In genomic region chr3:57651231-57651864, GRCm38 (mm10) we compare ENCODE assay signal across 8 mouse cellular contexts. TPM values are rescaled to one million over a fixed set of nuclear protein-coding genes. Genes with fewer than 3 reads are reported as not detected.
DNase-seq lines count a peak whose midpoint lies in the region; ATAC-seq and TF ChIP-seq lines count a peak whose summit lies in the region.

Gene Commd2, minus strand, starts transcription at chr3:57651715.

- H3K27me3 ChIP-seq in C2C12 (ENCODE audit: control insufficient read depth, insufficient read depth, insufficient read length), result peaks cover 4% of the 10 kb centered on the region
- no peaks in the 10 kb centered on the region for H3K27me3 ChIP-seq in erythroblast, embryonic 14.5 days (ENCODE audit: control insufficient read depth)
- H3K27me3 ChIP-seq in heart, embryonic 12.5 days (replicated peaks), result no peaks in the 10 kb centered on the region
- no peaks in the 10 kb centered on the region for H3K27me3 ChIP-seq in kidney, postnatal 0 days (ENCODE audit: insufficient read depth, low read length)
- no peaks in the 10 kb centered on the region for H3K27me3 ChIP-seq in liver, embryonic 11.5 days (replicated peaks; ENCODE audit: control insufficient read depth, insufficient read depth, low read length)
- no peaks in the 10 kb centered on the region for H3K27me3 ChIP-seq in stomach, embryonic 14.5 days (ENCODE audit: control insufficient read depth, insufficient read depth, low read length)

- peaks cover 26% of the 10 kb centered on the region for H3K36me3 ChIP-seq in C2C12 (ENCODE audit: control insufficient read depth, insufficient read depth)
- peaks cover 7% of the 10 kb centered on the region for H3K36me3 ChIP-seq in erythroblast, embryonic 14.5 days (ENCODE audit: control insufficient read depth)
- H3K36me3 ChIP-seq in heart, embryonic 12.5 days, result peaks cover 13% of the 10 kb centered on the region
- H3K36me3 ChIP-seq in kidney, postnatal 0 days (ENCODE audit: insufficient read depth, low read length), result peaks cover 3% of the 10 kb centered on the region; the same call in 1 of the 2 replicates
- H3K36me3 ChIP-seq in liver, embryonic 11.5 days (ENCODE audit: control insufficient read depth, insufficient read depth, low read length), result peaks cover 1% of the 10 kb centered on the region; the same call in 1 of the 2 replicates
- peaks cover 4% of the 10 kb centered on the region; the same call in 1 of the 2 replicates for H3K36me3 ChIP-seq in stomach, embryonic 14.5 days (ENCODE audit: control insufficient read depth, insufficient read depth, low read length)

- H3K79me2 ChIP-seq in C2C12 (ENCODE audit: control insufficient read depth, insufficient read depth), result peaks cover 28% of the 10 kb centered on the region

- peak; percentile 95 for DNase-seq in brain, embryonic 14.5 days (ENCODE audit: low read depth)
- peak; percentile 91 for DNase-seq in kidney, postnatal 0 days (ENCODE audit: low spot score)
- peak; percentile 93 for DNase-seq in liver, embryonic 11.5 days (ENCODE audit: low spot score)
- DNase-seq in naive thymus-derived CD4-positive, alpha-beta T cell, adult 2 months (ENCODE audit: low read depth), result peak; percentile 91

- H3K4me2 ChIP-seq in heart, embryonic 12.5 days, result peak within 1 kb of the TSS; percentile 87
- H3K4me2 ChIP-seq in kidney, postnatal 0 days (ENCODE audit: low read length), result peak within 1 kb of the TSS; percentile 75
- H3K4me2 ChIP-seq in liver, embryonic 11.5 days, result peak within 1 kb of the TSS; percentile 68
- peak within 1 kb of the TSS; percentile 57 for H3K4me2 ChIP-seq in stomach, embryonic 14.5 days (replicated peaks; ENCODE audit: low read depth, low read length)

- TF ChIP-seq CTCF in C2C12 (IDR thresholded peaks at IDR 0.05; ENCODE audit: control insufficient read depth, insufficient read depth, insufficient read length), result no peak
- TF ChIP-seq CTCF in brain, embryonic 14.5 days (IDR thresholded peaks at IDR 0.05; ENCODE audit: borderline replicate concordance, extremely low read depth, insufficient read depth, insufficient read length), result no peak
- TF ChIP-seq CTCF in kidney, postnatal 0 days (IDR thresholded peaks at IDR 0.05; ENCODE audit: low read depth), result no peak

- H3ac ChIP-seq in C2C12 (ENCODE audit: control insufficient read depth, insufficient read length, low read depth), result peak within 1 kb of the TSS; percentile 72

- under 1% methylated on average over 41 of the region's 42 CpGs for WGBS in heart, embryonic 12.5 days
- under 1% methylated on average over 42 of the region's 42 CpGs for WGBS in kidney, postnatal 0 days
- under 1% methylated on average over 42 of the region's 42 CpGs for WGBS in liver, embryonic 11.5 days
- under 1% methylated on average over 42 of the region's 42 CpGs for WGBS in stomach, embryonic 14.5 days

- no peaks in the 10 kb centered on the region for H3K9me3 ChIP-seq in erythroblast, embryonic 14.5 days (ENCODE audit: control insufficient read depth, low read length)
- H3K9me3 ChIP-seq in heart, embryonic 12.5 days (replicated peaks), result no peaks in the 10 kb centered on the region
- H3K9me3 ChIP-seq in kidney, postnatal 0 days (replicated peaks; ENCODE audit: low read length), result no peaks in the 10 kb centered on the region
- H3K9me3 ChIP-seq in liver, embryonic 11.5 days (ENCODE audit: control insufficient read depth, low read length), result no peaks in the 10 kb centered on the region
- H3K9me3 ChIP-seq in stomach, embryonic 14.5 days (ENCODE audit: control insufficient read depth, low read depth, low read length), result no peaks in the 10 kb centered on the region

- ATAC-seq in heart, embryonic 12.5 days (ENCODE audit: insufficient number of reproducible peaks, low FRiP score), result peak; percentile 94
- peak; percentile 96 for ATAC-seq in kidney, postnatal 0 days (replicated peaks; ENCODE audit: low FRiP score, low read depth)
- ATAC-seq in liver, embryonic 11.5 days (replicated peaks; ENCODE audit: low FRiP score), result peak; percentile 94
- peak; percentile 93 for ATAC-seq in stomach, embryonic 14.5 days (ENCODE audit: insufficient number of reproducible peaks, insufficient read depth, low FRiP score, low read depth)

- H3K4me1 ChIP-seq in erythroblast, embryonic 14.5 days (ENCODE audit: control insufficient read depth), result peaks cover 5% of the 10 kb centered on the region
- peaks cover 6% of the 10 kb centered on the region for H3K4me1 ChIP-seq in heart, embryonic 12.5 days (replicated peaks)
- no peaks in the 10 kb centered on the region for H3K4me1 ChIP-seq in kidney, postnatal 0 days (replicated peaks; ENCODE audit: insufficient read depth, low read length)
- H3K4me1 ChIP-seq in liver, embryonic 11.5 days (replicated peaks; ENCODE audit: control insufficient read depth, insufficient read depth, low read length), result no peaks in the 10 kb centered on the region
- H3K4me1 ChIP-seq in stomach, embryonic 14.5 days (ENCODE audit: control insufficient read depth, insufficient read depth, low read length), result no peaks in the 10 kb centered on the region

- peak within 1 kb of the TSS; percentile 83 for H3K9ac ChIP-seq in heart, embryonic 12.5 days
- H3K9ac ChIP-seq in kidney, postnatal 0 days (ENCODE audit: low read depth, low read length), result peak within 1 kb of the TSS; percentile 79
- peak within 1 kb of the TSS; percentile 76 for H3K9ac ChIP-seq in liver, embryonic 11.5 days (ENCODE audit: low read depth, low read length)
- peak within 1 kb of the TSS; percentile 84 for H3K9ac ChIP-seq in stomach, embryonic 14.5 days (replicated peaks; ENCODE audit: low read depth, low read length)

- peaks cover 8% of the 10 kb centered on the region for H3K79me3 ChIP-seq in C2C12 (ENCODE audit: low read depth)

- H3K27ac ChIP-seq in heart, embryonic 12.5 days (ENCODE audit: poor library complexity, severe bottlenecking), result peak within 1 kb of the TSS; percentile 73
- H3K27ac ChIP-seq in kidney, postnatal 0 days, result peak within 1 kb of the TSS; percentile 76
- peak within 1 kb of the TSS; percentile 60; the same call in 1 of the 2 replicates for H3K27ac ChIP-seq in liver, embryonic 11.5 days (ENCODE audit: low read depth, low read length)
- H3K27ac ChIP-seq in stomach, embryonic 14.5 days (ENCODE audit: low read length), result peak within 1 kb of the TSS; percentile 85

- TF ChIP-seq POLR2A in brain, embryonic 14.5 days (IDR thresholded peaks at IDR 0.05; ENCODE audit: borderline replicate concordance, extremely low read depth, insufficient read depth, insufficient read length, poor library complexity, severe bottlenecking), result peak; percentile 58; the same call in 1 of the 2 replicates

- H3K4me3 ChIP-seq in C2C12 (ENCODE audit: insufficient read depth, poor library complexity, severe bottlenecking), result peak within 1 kb of the TSS; percentile 43
- peak within 1 kb of the TSS; percentile 90 for H3K4me3 ChIP-seq in erythroblast, embryonic 14.5 days (replicated peaks)
- peak within 1 kb of the TSS; percentile 69 for H3K4me3 ChIP-seq in heart, embryonic 12.5 days
- peak within 1 kb of the TSS; percentile 74 for H3K4me3 ChIP-seq in kidney, postnatal 0 days (replicated peaks; ENCODE audit: low read depth, low read length)
- H3K4me3 ChIP-seq in liver, embryonic 11.5 days (ENCODE audit: low read depth, low read length), result peak within 1 kb of the TSS; percentile 74
- H3K4me3 ChIP-seq in stomach, embryonic 14.5 days (ENCODE audit: low read depth, low read length), result peak within 1 kb of the TSS; percentile 78

TF ChIP-seq in C2C12, 6 proteins besides CTCF, POLR2A, EP300 and RAD21:
- TF ChIP-seq MYOG (IDR thresholded peaks at IDR 0.05; ENCODE audit: control insufficient read depth, extremely low read depth, insufficient read length) (no peak), FOSL1 (IDR thresholded peaks at IDR 0.05; ENCODE audit: insufficient read depth, low read length, poor library complexity, severe bottlenecking) (no peak), USF1 (IDR thresholded peaks at IDR 0.05; ENCODE audit: low read depth) (no peak), MAX (IDR thresholded peaks at IDR 0.05) (peak; percentile 43)

RNA-seq across cellular contexts. Expression of gene Commd2, which starts in this region (rescaled TPM):
- polyA plus RNA-seq in C2C12 (2012; fragmentation: generic; extraction: Trizol), result 52.9 TPM
- polyA plus RNA-seq in brain, embryonic 14.5 days (2012; rRNA removed), result 45.8 and 62.9 TPM in 2 replicates
- polyA plus RNA-seq in erythroblast, embryonic 14.5 days (2012), result 1.2 and 2.6 TPM in 2 replicates
- polyA plus RNA-seq in heart, embryonic 12.5 days (2016; fragmentation: Nextera tagmentation; extraction: Ambion mirVana), result 50.6 and 51.7 TPM in 2 replicates
- 92.6 and 94.3 TPM in 2 replicates for polyA plus RNA-seq in kidney, postnatal 0 days (2015; fragmentation: Nextera tagmentation; extraction: Ambion mirVana)
- polyA plus RNA-seq in liver, embryonic 11.5 days (2014; fragmentation: Nextera tagmentation; extraction: Ambion mirVana), result 69.7 and 70.6 TPM in 2 replicates
- 89.5 and 93.2 TPM in 2 replicates for polyA plus RNA-seq in stomach, embryonic 14.5 days (2014; fragmentation: Nextera tagmentation; extraction: Ambion mirVana)

Comparison
In these comparisons a context has a peak if more than half of its experiments do, and no peak if none do; other contexts are left out.
1. Peak in every context shown above with its lines: DNase-seq, ATAC-seq, H3K4me3 ChIP-seq and H3K27ac ChIP-seq.
2. RNA of gene Commd2 (polyA plus RNA-seq): 92.6 to 94.3 TPM in kidney, postnatal 0 days, 89.5 to 93.2 TPM in stomach, embryonic 14.5 days, 69.7 to 70.6 TPM in liver, embryonic 11.5 days, 52.9 TPM in C2C12 (single experiment), 50.6 to 51.7 TPM in heart, embryonic 12.5 days and 45.8 to 62.9 TPM in brain, embryonic 14.5 days; 1.2 to 2.6 TPM in erythroblast, embryonic 14.5 days; every median in the first group is over 10 times any median in the second.